Mouse (Mus musculus) neural tube, embryonic 12.5 days (tissue): ENCODE data around the gene Prpf19. TPM values are rescaled to one million over a fixed set of nuclear protein-coding genes. Genes with fewer than 3 reads are reported as not detected.

Experiments
- ATAC-seq: fragments of 200-750 bp; cut with Nextera tagmentation; 2 replicates; pipeline ENCODE4 v1.8.0; 2017; ENCODE audit warnings: low read depth, mild to moderate bottlenecking, moderate TSS enrichment, moderate library complexity; ENCODE audit not compliant: low FRiP score
- H3K27ac ChIP-seq: fragments of 300-500 bp; sonication (generic); 2 replicates; pipeline ENCODE4 v1.5.1; 2016
- H3K27me3 ChIP-seq: fragments of 300-500 bp; sonication (generic); replicated peaks from 2 replicates; pipeline ENCODE4 v1.6.1; 2016; ENCODE audit warnings: mild to moderate bottlenecking
- H3K36me3 ChIP-seq: fragments of 300-500 bp; sonication (generic); 2 replicates; pipeline ENCODE4 v1.6.1; 2016; ENCODE audit warnings: mild to moderate bottlenecking
- H3K4me1 ChIP-seq: fragments of 300-500 bp; sonication (generic); 2 replicates; pipeline ENCODE4 v1.6.1; 2016
- H3K4me2 ChIP-seq: fragments of 300-500 bp; sonication (generic); replicated peaks from 2 replicates; pipeline ENCODE4 v1.6.1; 2016; ENCODE audit warnings: mild to moderate bottlenecking
- H3K4me3 ChIP-seq: fragments of 300-500 bp; sonication (generic); 2 replicates; pipeline ENCODE4 v1.5.1; 2016
- H3K9ac ChIP-seq: fragments of 300-500 bp; sonication (generic); 2 replicates; pipeline ENCODE4 v1.6.1; 2016; ENCODE audit warnings: mild to moderate bottlenecking
- H3K9me3 ChIP-seq: fragments of 300-500 bp; sonication (generic); 2 replicates; pipeline ENCODE4 v1.6.1; 2016; ENCODE audit warnings: mild to moderate bottlenecking
- WGBS: fragments of 180-500 bp; shearing (Covaris S2); methylation state at CpG from one replicate; pipeline ENCODE4 v1.1.7; 2016; 5-methylcytosine and 5-hydroxymethylcytosine counted together
- polyA plus RNA-seq: library from polyadenylated mRNA; unstranded; fragments of >200 nt; fragmentation: Nextera tagmentation; extraction: Ambion mirVana; gene quantifications from 2 replicates; pipeline ENCODE4 v1.2.1, GENCODE M21; 2016

Prpf19 gene
- polyA plus RNA-seq, 1 experiment from 2014 or later, result 39.0 TPM

GRCm38 (mm10) chr19:10900315-10900714 is 5.3 kb downstream of the Prpf19 start:
- ATAC-seq, result no peak
- no peak overlapping the region for H3K27ac ChIP-seq
- 94% methylated on average over 6 of the region's 6 CpGs for WGBS
- H3K4me1 ChIP-seq, result peaks cover 18% of the 10 kb centered on the region
- peaks cover 81% of the 10 kb centered on the region for H3K36me3 ChIP-seq
- no peak overlapping the region for H3K9ac ChIP-seq
- H3K4me3 ChIP-seq, result no peak overlapping the region
- no peaks in the 10 kb centered on the region for H3K27me3 ChIP-seq
- H3K4me2 ChIP-seq, result no peak overlapping the region
- H3K9me3 ChIP-seq, result no peaks in the 10 kb centered on the region

- Histone ChIP-seq H3K27me3 (no peaks in the 10 kb centered on the region), H3K4me3 (no peak overlapping the region), H3K27ac (no peak overlapping the region), H3K9me3 (no peaks in the 10 kb centered on the region), H3K4me2 (no peak overlapping the region), H3K36me3 (peaks cover 89% of the 10 kb centered on the region), H3K4me1 (peaks cover 13% of the 10 kb centered on the region), H3K9ac (no peak overlapping the region)
- 93% methylated on average over 5 of the region's 5 CpGs for WGBS
- no peak for ATAC-seq
These were observed 6.0 kb downstream of the Prpf19 start for GRCm38 (mm10) chr19:10901046-10901445.

GRCm38 (mm10) chr19:10904512-10904911 is 9.5 kb downstream of the Prpf19 start:
- peaks cover 90% of the 10 kb centered on the region for H3K36me3 ChIP-seq
- H3K4me1 ChIP-seq, result no peaks in the 10 kb centered on the region
- no peaks in the 10 kb centered on the region for H3K9me3 ChIP-seq
- H3K27ac ChIP-seq, result no peak overlapping the region
- no peak for ATAC-seq
- no peak overlapping the region for H3K9ac ChIP-seq
- WGBS, result 94% methylated on average over 5 of the region's 5 CpGs
- no peak overlapping the region for H3K4me3 ChIP-seq
- H3K4me2 ChIP-seq, result no peak overlapping the region
- no peaks in the 10 kb centered on the region for H3K27me3 ChIP-seq

GRCm38 (mm10) chr19:10904927-10905727 is 10.1 kb downstream of the Prpf19 start:
- Histone ChIP-seq H3K4me3 (no peak overlapping the region), H3K9me3 (no peaks in the 10 kb centered on the region), H3K4me1 (no peaks in the 10 kb centered on the region), H3K27ac (no peak overlapping the region), H3K4me2 (no peak overlapping the region), H3K27me3 (no peaks in the 10 kb centered on the region), H3K9ac (no peak overlapping the region), H3K36me3 (peaks cover 85% of the 10 kb centered on the region)
- peak; percentile 46; the same call in 1 of the 2 replicates for ATAC-seq
- WGBS, result 72% methylated on average over 7 of the region's 7 CpGs

GRCm38 (mm10) chr19:10905728-10906000 is 10.6 kb downstream of the Prpf19 start:
- 95% methylated on average over 5 of the region's 5 CpGs for WGBS
- no peak for ATAC-seq
- Histone ChIP-seq H3K27me3 (no peaks in the 10 kb centered on the region), H3K4me1 (no peaks in the 10 kb centered on the region), H3K36me3 (peaks cover 79% of the 10 kb centered on the region), H3K9me3 (no peaks in the 10 kb centered on the region), H3K4me2 (no peak overlapping the region), H3K27ac (no peak overlapping the region), H3K9ac (no peak overlapping the region), H3K4me3 (no peak overlapping the region)

GRCm38 (mm10) chr19:10907891-10908290 is 12.9 kb downstream of the Prpf19 start:
- 55% methylated on average over 3 of the region's 3 CpGs for WGBS
- H3K9ac ChIP-seq, result no peak overlapping the region
- H3K9me3 ChIP-seq, result no peaks in the 10 kb centered on the region
- H3K27ac ChIP-seq, result no peak overlapping the region
- no peaks in the 10 kb centered on the region for H3K27me3 ChIP-seq
- H3K4me1 ChIP-seq, result no peaks in the 10 kb centered on the region
- no peak overlapping the region for H3K4me3 ChIP-seq
- H3K4me2 ChIP-seq, result no peak overlapping the region
- peaks cover 57% of the 10 kb centered on the region for H3K36me3 ChIP-seq
- no peak for ATAC-seq

- no peak overlapping the region for H3K4me2 ChIP-seq
- H3K4me3 ChIP-seq, result no peak overlapping the region
- no peak overlapping the region for H3K9ac ChIP-seq
- H3K36me3 ChIP-seq, result peaks cover 44% of the 10 kb centered on the region
- no peaks in the 10 kb centered on the region for H3K27me3 ChIP-seq
- H3K9me3 ChIP-seq, result no peaks in the 10 kb centered on the region
- ATAC-seq, result no peak
- 85% methylated on average over 6 of the region's 6 CpGs for WGBS
- no peaks in the 10 kb centered on the region for H3K4me1 ChIP-seq
- H3K27ac ChIP-seq, result no peak overlapping the region
These were observed 14.2 kb downstream of the Prpf19 start for GRCm38 (mm10) chr19:10909087-10909721.

GRCm38 (mm10) chr19:10914291-10914690 is 19.3 kb downstream of the Prpf19 start:
- Histone ChIP-seq H3K36me3 (0 out of 2 replicates have a peak, but pooled peaks cover 3% of the 10 kb centered on the region), H3K9ac (no peak overlapping the region), H3K27ac (no peak overlapping the region), H3K9me3 (no peaks in the 10 kb centered on the region), H3K4me1 (no peaks in the 10 kb centered on the region), H3K4me2 (no peak overlapping the region), H3K27me3 (no peaks in the 10 kb centered on the region), H3K4me3 (no peak overlapping the region)
- no peak for ATAC-seq
- 80% methylated on average over 7 of the region's 7 CpGs for WGBS

- H3K27ac ChIP-seq, result no peak overlapping the region
- 78% methylated on average over 2 of the region's 2 CpGs for WGBS
These were observed 19.8 kb downstream of the Prpf19 start for GRCm38 (mm10) chr19:10914870-10915269.

GRCm38 (mm10) chr19:10916506-10916905 is 21.5 kb downstream of the Prpf19 start:
- no peak for ATAC-seq
- WGBS, result 61% methylated on average over 5 of the region's 5 CpGs
- no peak overlapping the region for H3K27ac ChIP-seq

More at GRCm38 (mm10) chr19:10914870-10915269, 19.8 kb downstream of the Prpf19 start:
- Histone ChIP-seq H3K27me3 (no peaks in the 10 kb centered on the region), H3K4me3 (no peak overlapping the region), H3K4me1 (no peaks in the 10 kb centered on the region), H3K9ac (no peak overlapping the region), H3K36me3 (no peaks in the 10 kb centered on the region), H3K9me3 (no peaks in the 10 kb centered on the region), H3K4me2 (no peak overlapping the region)
- ATAC-seq, result no peak

GRCm38 (mm10) chr19:10918321-10918991 is 23.4 kb downstream of the Prpf19 start:
- ATAC-seq, result no peak
- H3K27ac ChIP-seq, result no peak overlapping the region
- WGBS, result 88% methylated on average over 10 of the region's 10 CpGs
- H3K9ac ChIP-seq, result no peak overlapping the region
- H3K9me3 ChIP-seq, result no peaks in the 10 kb centered on the region
- H3K27me3 ChIP-seq, result no peaks in the 10 kb centered on the region
- no peaks in the 10 kb centered on the region for H3K36me3 ChIP-seq
- H3K4me1 ChIP-seq, result no peaks in the 10 kb centered on the region
- no peak overlapping the region for H3K4me2 ChIP-seq
- H3K4me3 ChIP-seq, result no peak overlapping the region

More at GRCm38 (mm10) chr19:10916506-10916905, 21.5 kb downstream of the Prpf19 start:
- H3K9me3 ChIP-seq, result no peaks in the 10 kb centered on the region
- no peak overlapping the region for H3K4me3 ChIP-seq
- no peaks in the 10 kb centered on the region for H3K27me3 ChIP-seq
- H3K4me1 ChIP-seq, result no peaks in the 10 kb centered on the region
- no peaks in the 10 kb centered on the region for H3K36me3 ChIP-seq
- H3K4me2 ChIP-seq, result no peak overlapping the region
- no peak overlapping the region for H3K9ac ChIP-seq

GRCm38 (mm10) chr19:10920532-10920931 is 25.5 kb downstream of the Prpf19 start, which contains the start of gene Zp1:
Zp1 (minus strand) TSS chr19:10920632.
- no peak within 1 kb of the TSS for H3K27ac ChIP-seq
- 0 out of 2 replicates have a peak within 1 kb of the TSS, but pooled peaks have one; percentile 4 for H3K9ac ChIP-seq
- no peak within 1 kb of the TSS for H3K4me2 ChIP-seq
- 62% methylated on average over 2 of the region's 2 CpGs for WGBS
- no peak for ATAC-seq
- no peaks in the 10 kb centered on the region for H3K27me3 ChIP-seq
- H3K9me3 ChIP-seq, result no peaks in the 10 kb centered on the region
- H3K4me3 ChIP-seq, result no peak within 1 kb of the TSS
- no peaks in the 10 kb centered on the region for H3K36me3 ChIP-seq
- no peaks in the 10 kb centered on the region for H3K4me1 ChIP-seq
